Mouse (Mus musculus) neural tube, embryonic 10.5 days (tissue): ENCODE results near the gene Tiparp.

Source experiments
- DNase-seq: peaks from one replicate; pipeline ENCODE4 v3.0.0-alpha.2; 2017; ENCODE audit warnings: low spot score; ENCODE audit errors: extremely low spot score

Tiparp gene

GRCm38 (mm10) chr3:65528614-65529470, 632 bp downstream of the Tiparp start:
- peak; percentile 87 for DNase-seq

DNA sequence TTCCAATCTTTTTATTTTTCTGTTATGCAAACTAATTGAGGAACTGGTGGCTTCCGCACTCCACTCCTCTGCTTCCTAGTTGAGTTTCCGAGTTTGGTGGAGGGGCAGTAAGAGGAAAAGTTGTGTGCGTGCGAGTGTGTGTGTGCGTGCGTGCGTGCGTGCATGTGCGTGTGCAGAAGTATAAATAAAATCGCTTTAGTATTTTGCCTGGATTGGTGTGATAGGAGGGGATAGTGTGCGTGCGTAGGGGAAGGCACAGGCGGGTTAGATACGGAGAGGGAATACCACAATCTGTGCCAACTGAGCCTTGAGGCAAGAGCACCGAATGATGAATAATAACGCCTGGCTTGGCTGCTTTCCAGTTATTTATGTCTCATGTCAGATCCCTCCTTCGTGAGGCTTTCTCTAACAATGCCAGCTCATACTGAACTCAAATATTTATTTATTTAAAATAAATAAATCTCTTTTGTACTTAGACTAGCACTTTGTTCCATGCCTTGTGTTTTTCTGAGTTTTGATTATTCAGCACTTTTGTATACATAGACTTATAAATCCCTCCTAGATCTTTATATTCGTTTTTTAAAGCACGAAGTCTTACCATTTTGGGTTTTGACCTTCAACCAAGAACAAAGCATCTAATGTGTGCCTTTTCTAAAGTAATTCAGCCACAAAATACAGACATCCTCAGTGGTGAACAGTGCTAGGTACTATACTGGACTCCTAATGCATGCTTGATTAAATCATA, 1.4 kb downstream of the Tiparp start:
- DNase-seq, result no peak

DNA sequence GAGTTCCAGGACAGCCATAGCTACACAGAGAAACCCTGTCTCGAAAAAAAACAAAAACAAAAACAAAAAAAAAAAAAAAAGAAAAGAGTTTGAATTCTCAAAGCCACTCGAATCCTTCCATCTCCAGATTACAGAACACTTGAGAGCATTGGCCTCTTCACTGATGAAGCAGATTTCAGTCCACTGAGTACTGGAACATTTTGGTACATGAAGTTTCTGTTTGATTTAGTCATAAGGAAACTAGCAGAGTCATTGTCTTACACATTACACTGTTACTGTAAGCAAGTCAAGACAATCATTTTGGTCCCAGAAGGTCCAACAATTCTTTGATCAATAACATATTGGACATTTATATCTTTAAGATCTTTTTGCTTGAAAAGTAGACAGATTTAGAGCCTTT, 4.8 kb downstream of the Tiparp start:
- no peak for DNase-seq

GRCm38 (mm10) chr3:65533598-65533997, 5.4 kb downstream of the Tiparp start:
- no peak for DNase-seq

DNA sequence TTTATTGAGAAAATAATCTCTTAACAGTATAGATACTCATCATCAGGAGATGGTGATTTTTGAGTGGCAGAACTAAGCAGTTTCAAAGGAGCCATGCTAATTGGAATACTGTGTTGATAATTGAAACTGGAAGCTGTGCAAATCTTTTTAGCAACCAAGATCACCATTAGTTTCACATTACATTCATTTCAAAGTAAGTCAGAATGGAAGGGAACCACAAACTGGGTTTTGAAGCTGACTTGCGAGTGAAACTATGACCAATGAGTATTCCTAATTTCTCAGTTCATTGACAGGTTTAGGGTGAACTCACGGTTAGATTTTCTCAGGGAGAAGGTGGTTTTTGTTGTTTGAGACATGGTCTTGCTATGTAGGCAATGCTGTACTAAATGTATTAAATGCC, 6.3 kb downstream of the Tiparp start:
- DNase-seq, result no peak

GRCm38 (mm10) chr3:65535087-65535761, 7.0 kb downstream of the Tiparp start:
- DNase-seq, result no peak

DNA sequence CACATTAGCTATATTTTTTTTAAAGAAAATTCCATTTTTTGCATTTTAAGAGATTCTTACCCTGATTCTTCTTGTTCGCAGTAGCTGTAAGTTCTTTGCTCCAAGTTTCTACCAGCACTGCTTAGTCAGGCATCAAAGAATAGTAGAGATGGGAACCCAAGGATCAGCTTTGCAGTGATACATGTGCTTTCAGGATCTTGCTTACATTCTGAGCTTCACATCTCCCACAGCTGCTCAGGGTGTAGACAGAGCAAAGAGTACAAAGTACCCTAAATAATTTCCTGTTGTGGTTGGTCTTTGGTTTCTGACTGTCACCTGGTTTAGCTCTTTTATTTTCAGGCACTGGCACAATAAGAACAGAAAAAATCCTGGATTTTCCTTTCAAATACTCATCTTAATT, 9.1 kb downstream of the Tiparp start:
- no peak for DNase-seq

- no peak for DNase-seq
Measured at GRCm38 (mm10) chr3:65540906-65541551, 12.8 kb downstream of the Tiparp start.

DNA sequence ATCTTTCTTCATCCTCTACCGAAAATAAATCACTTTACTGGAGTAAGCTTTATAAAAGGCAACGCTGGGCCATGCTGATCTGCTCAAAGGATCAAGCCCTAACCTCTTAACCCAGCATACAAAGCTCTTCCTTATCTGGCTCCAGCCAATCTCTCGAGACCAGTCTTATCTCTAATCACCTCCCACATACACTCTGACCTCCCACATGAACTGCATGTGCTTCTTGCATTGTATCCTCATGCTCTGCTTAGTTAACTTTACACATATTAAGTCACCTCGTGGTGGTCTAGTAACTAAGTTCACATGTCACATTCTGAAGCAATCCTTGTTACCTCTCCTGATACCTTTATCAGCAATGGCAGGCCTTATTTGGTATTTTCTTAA, 13.3 kb downstream of the Tiparp start:
- DNase-seq, result no peak

- DNase-seq, result no peak
Measured at GRCm38 (mm10) chr3:65549785-65550184, 21.6 kb downstream of the Tiparp start.

GRCm38 (mm10) chr3:65551065-65551464, 22.9 kb downstream of the Tiparp start:
- DNase-seq, result no peak

DNA sequence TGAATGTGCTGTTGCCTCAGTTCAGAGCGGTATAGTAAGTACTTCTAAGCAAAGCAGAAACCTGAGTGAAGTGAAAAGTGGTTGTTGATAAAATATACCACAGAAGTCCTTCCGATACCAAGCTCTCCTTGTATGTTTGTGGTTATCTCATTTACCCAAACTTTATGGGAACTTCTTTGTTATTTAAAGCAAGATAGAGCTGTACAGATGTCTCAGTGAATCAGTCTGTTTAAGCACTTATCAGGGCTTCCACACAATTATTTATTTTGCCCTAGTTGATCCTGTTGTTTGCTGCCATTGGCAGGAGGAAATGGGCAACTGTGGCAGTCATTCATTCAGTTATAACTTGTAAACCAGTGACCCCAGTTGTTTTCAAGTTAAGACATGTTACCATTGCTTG, 26.4 kb downstream of the Tiparp start:
- no peak for DNase-seq

DNA sequence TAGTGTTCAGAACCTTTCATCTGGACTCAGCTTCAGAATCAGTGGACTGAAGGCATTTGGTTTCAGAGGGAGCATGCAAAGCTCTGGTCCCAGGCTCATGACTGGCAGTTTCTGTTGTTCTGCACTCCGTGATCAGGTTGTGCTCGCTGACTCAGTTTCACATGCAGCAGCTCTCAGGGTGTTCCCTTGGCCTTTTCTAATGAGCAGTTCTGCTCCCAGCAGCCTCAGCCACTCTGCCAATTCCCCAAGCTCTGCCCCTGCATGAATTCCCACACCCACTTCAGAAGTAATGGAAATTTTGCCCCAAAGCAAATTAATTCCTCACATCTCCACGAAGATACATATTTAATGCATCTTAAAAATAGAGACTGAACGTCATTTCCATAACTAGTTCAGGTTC, 30.5 kb downstream of the Tiparp start:
- no peak for DNase-seq

DNA sequence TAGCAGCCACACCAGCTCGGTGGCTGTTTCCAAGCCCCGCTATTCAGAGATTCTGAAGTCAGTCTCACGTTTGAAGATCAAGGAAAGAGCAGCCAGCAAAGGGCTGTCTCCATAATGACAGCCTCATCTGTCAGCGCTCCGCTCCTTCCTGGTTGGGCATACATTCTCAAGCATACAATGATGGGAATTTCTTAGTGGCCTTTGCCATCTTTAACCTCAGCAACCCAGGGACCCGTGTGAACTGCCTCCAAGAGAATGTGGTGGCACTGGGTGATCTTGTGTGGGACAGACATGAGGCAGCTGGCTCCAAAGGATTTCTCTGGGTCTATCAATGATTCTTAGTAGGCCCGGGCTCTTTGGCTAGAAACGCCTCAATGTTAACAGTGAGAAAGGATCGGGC, 34.0 kb downstream of the Tiparp start:
- DNase-seq, result no peak

DNA sequence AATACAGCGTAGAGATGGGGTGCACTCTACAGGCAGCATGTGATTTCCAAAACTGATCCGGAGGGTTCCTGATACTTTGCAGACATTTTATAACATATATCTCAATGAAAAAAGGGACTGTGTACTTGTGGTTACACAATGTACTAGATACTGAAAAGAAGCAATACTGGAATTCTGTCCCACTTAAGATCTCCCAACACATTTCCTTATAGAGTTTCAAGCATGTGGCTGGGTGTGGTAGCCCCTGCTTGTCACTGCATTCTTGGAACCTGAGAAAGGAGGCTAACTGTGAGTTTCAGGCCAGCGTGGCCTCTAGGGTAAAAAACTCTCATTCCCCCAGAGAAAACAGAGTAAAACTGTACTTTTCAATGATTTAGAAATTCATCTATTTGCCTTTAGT, 34.5 kb downstream of the Tiparp start:
- no peak for DNase-seq

DNA sequence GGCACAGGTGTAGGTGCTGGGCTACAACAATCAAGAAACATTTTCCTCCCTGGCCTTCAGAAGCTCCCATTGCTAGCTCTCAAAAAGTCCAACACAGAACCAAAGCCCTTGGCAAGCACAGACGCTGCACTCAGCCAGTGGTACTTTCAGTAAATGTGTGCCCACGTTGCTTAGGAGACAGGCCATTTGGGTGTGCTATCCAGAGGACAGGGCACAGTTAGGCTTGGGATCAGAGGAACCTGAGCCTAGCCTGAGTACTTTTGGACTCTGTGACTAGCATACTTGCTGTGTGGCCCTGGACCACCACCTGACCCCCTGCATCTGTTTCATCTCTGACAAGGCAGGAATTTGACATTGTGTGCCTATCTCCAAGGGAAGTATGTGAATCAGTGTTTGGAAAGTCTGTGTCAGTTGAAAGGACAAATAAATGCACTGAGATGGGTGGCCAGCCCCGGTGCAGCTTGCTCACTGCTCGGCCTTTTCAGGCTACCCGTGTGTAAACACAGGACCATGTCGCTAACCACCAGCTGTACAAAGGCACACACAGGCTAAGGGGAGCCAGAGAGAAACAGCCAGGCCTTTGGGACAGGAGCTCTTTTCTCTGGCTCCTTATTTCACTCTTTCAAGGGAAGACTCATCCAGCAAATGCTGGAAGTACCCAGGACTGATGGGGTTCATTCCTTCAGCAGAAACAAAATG, 35.9 kb downstream of the Tiparp start:
- DNase-seq, result no peak

DNA sequence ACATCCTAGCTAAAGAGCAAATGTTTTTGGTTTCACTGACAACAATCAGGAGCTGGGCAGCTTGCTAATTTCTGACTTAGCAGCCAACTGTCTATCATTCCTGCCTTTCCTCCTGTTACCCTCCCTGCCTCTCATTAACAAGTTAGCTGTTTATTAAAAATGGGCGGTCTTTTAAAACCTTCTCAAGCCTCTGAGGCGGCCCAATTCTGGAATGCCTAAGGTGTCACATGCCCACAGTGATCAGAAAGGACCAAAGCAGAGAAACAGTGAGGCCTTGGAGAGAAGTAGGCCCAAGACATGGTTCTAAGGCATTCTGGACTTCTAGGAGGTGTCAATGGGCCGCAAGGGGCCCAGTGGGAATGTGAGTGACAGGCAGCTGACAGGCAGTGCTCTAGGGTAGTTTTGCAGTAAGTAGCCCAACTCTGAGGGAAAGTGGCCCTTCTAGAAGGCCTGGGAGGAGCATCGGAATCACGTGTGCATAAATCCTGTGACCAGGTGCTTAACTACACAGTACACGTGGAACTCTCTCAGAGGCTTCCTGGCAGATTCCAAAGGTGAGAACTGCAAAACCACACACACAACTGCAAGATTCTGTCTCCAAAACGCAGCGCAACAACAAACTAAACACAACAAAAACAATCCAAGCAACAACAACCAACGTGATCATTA, 37.6 kb downstream of the Tiparp start:
- DNase-seq, result no peak

- no peak for DNase-seq
Measured at GRCm38 (mm10) chr3:65569941-65570340, 41.7 kb downstream of the Tiparp start.

- no peak for DNase-seq
Measured at GRCm38 (mm10) chr3:65573516-65573915, 45.3 kb downstream of the Tiparp start.

GRCm38 (mm10) chr3:65577602-65578001, 49.4 kb downstream of the Tiparp start:
- no peak for DNase-seq
